Mouse (Mus musculus) kidney, embryonic 16.5 days (tissue): ENCODE results near the gene Frs3. TPM values are rescaled to one million over a fixed set of nuclear protein-coding genes. Genes with fewer than 3 reads are reported as not detected.

Experiments
- ATAC-seq: fragments of 200-750 bp; cut with Nextera tagmentation; 2 replicates; pipeline ENCODE4 v1.8.0; 2017; ENCODE audit warnings: moderate TSS enrichment; ENCODE audit not compliant: low FRiP score, low TSS enrichment
- H3K27ac ChIP-seq: fragments of 300-500 bp; sonication (generic); 2 replicates; pipeline ENCODE4 v1.5.1; 2014; ENCODE audit warnings: low read length
- H3K27me3 ChIP-seq: fragments of 300-500 bp; sonication (generic); 2 replicates; pipeline ENCODE4 v1.6.1; 2014; ENCODE audit warnings: low read length, control low read depth, mixed read lengths; ENCODE audit not compliant: insufficient read depth
- H3K36me3 ChIP-seq: fragments of 300-500 bp; sonication (generic); 2 replicates; pipeline ENCODE4 v1.6.1; 2014; ENCODE audit warnings: low read length, control low read depth, mixed read lengths; ENCODE audit not compliant: insufficient read depth
- H3K4me1 ChIP-seq: fragments of 300-500 bp; sonication (generic); 2 replicates; pipeline ENCODE4 v1.6.1; 2014; ENCODE audit warnings: low read length, control low read depth, mixed read lengths; ENCODE audit not compliant: insufficient read depth
- H3K4me2 ChIP-seq: fragments of 300-500 bp; sonication (generic); replicated peaks from 2 replicates; pipeline ENCODE4 v1.6.1; 2014; ENCODE audit warnings: low read depth, low read length
- H3K4me3 ChIP-seq: fragments of 300-500 bp; sonication (generic); 2 replicates; pipeline ENCODE4 v1.5.1; 2014; ENCODE audit warnings: mild to moderate bottlenecking, low read length
- H3K9ac ChIP-seq: fragments of 300-500 bp; sonication (generic); replicated peaks from 2 replicates; pipeline ENCODE4 v1.6.1; 2014; ENCODE audit warnings: low read length
- H3K9me3 ChIP-seq: fragments of 300-500 bp; sonication (generic); 2 replicates; pipeline ENCODE4 v1.6.1; 2016; ENCODE audit warnings: low read length, control low read depth
- WGBS: fragments of 180-500 bp; shearing (Covaris S2); extraction: QIAGEN DNeasy Blood & Tissue Kit; methylation state at CpG from one replicate; pipeline ENCODE4 v1.1.7; 2014; 5-methylcytosine and 5-hydroxymethylcytosine counted together
- polyA plus RNA-seq: library from polyadenylated mRNA; unstranded; fragments of >200 nt; fragmentation: Nextera tagmentation; extraction: Ambion mirVana; gene quantifications from 2 replicates; pipeline ENCODE4 v1.2.1, GENCODE M21; 2015

The Frs3 gene
- polyA plus RNA-seq, 1 experiment from 2014 or later: 6.6 TPM

- peak overlapping the region; percentile 72 for H3K27ac ChIP-seq
- ATAC-seq: peak; percentile 92
- H3K9ac ChIP-seq: peak overlapping the region; percentile 83
- H3K4me3 ChIP-seq: peak overlapping the region; percentile 75
- under 1% methylated on average over 69 of the region's 70 CpGs for WGBS
- no peaks in the 10 kb centered on the region for H3K9me3 ChIP-seq
- H3K4me1 ChIP-seq: peaks cover 15% of the 10 kb centered on the region
- H3K27me3 ChIP-seq: no peaks in the 10 kb centered on the region
- H3K4me2 ChIP-seq: peak overlapping the region; percentile 83
- H3K36me3 ChIP-seq: peaks cover 26% of the 10 kb centered on the region
Observed at GRCm38 (mm10) chr17:47687409-47688343, 1.2 kb upstream of the Frs3 start.

GRCm38 (mm10) chr17:47688344-47688607 is 554 bp upstream of the Frs3 start, which contains the start of gene Tomm6:
Gene Tomm6, minus strand, starts transcription at chr17:47688386.
- no peaks in the 10 kb centered on the region for H3K9me3 ChIP-seq
- peaks cover 21% of the 10 kb centered on the region; the same call in 1 of the 2 replicates for H3K36me3 ChIP-seq
- H3K27ac ChIP-seq: peak within 1 kb of the TSS; percentile 72
- peak within 1 kb of the TSS; percentile 83 for H3K9ac ChIP-seq
- no peaks in the 10 kb centered on the region for H3K27me3 ChIP-seq
- peaks cover 15% of the 10 kb centered on the region for H3K4me1 ChIP-seq
- peak within 1 kb of the TSS; percentile 75 for H3K4me3 ChIP-seq
- WGBS: 0% methylated on average over 9 of the region's 9 CpGs
- H3K4me2 ChIP-seq: peak within 1 kb of the TSS; percentile 83
- no peak for ATAC-seq

GRCm38 (mm10) chr17:47689894-47690293 is 1.1 kb downstream of the Frs3 start:
- no peak for ATAC-seq
- Histone ChIP-seq H3K9me3 (no peaks in the 10 kb centered on the region), H3K4me2 (peak overlapping the region; percentile 83; the same call in 1 of the 2 replicates), H3K27me3 (no peaks in the 10 kb centered on the region), H3K4me1 (peaks cover 26% of the 10 kb centered on the region), H3K9ac (no peak overlapping the region), H3K27ac (no peak overlapping the region), H3K4me3 (peak overlapping the region; percentile 75), H3K36me3 (peaks cover 11% of the 10 kb centered on the region; the same call in 1 of the 2 replicates)
- WGBS: 82% methylated on average over 8 of the region's 8 CpGs

- H3K4me1 ChIP-seq: peaks cover 30% of the 10 kb centered on the region
- H3K9me3 ChIP-seq: no peaks in the 10 kb centered on the region
- no peak overlapping the region for H3K27ac ChIP-seq
- no peaks in the 10 kb centered on the region for H3K36me3 ChIP-seq
- no peak overlapping the region for H3K4me2 ChIP-seq
- H3K9ac ChIP-seq: no peak overlapping the region
- ATAC-seq: no peak
- no peak overlapping the region for H3K4me3 ChIP-seq
- H3K27me3 ChIP-seq: no peaks in the 10 kb centered on the region; the same call in 1 of the 2 replicates
- 94% methylated on average over 3 of the region's 3 CpGs for WGBS
Observed at GRCm38 (mm10) chr17:47691650-47692049, 2.8 kb downstream of the Frs3 start.

GRCm38 (mm10) chr17:47693671-47694441 is 5.0 kb downstream of the Frs3 start:
- H3K27ac ChIP-seq: peak overlapping the region; percentile 74; the same call in 1 of the 2 replicates
- no peaks in the 10 kb centered on the region for H3K36me3 ChIP-seq
- peak overlapping the region; percentile 83 for H3K4me2 ChIP-seq
- WGBS: 31% methylated on average over 13 of the region's 13 CpGs
- H3K9me3 ChIP-seq: no peaks in the 10 kb centered on the region
- peak overlapping the region; percentile 85 for H3K9ac ChIP-seq
- H3K4me1 ChIP-seq: peaks cover 24% of the 10 kb centered on the region
- H3K27me3 ChIP-seq: no peaks in the 10 kb centered on the region; the same call in 1 of the 2 replicates
- H3K4me3 ChIP-seq: peak overlapping the region; percentile 74
- ATAC-seq: no peak

- H3K9ac ChIP-seq: peak within 1 kb of the TSS; percentile 85
- 0% methylated on average over 3 of the region's 3 CpGs for WGBS
- H3K27ac ChIP-seq: peak within 1 kb of the TSS; percentile 74
- peak within 1 kb of the TSS; percentile 74 for H3K4me3 ChIP-seq
- H3K27me3 ChIP-seq: no peaks in the 10 kb centered on the region; the same call in 1 of the 2 replicates
- H3K4me2 ChIP-seq: peak within 1 kb of the TSS; percentile 83
- H3K36me3 ChIP-seq: no peaks in the 10 kb centered on the region
- H3K4me1 ChIP-seq: peaks cover 22% of the 10 kb centered on the region
- no peaks in the 10 kb centered on the region for H3K9me3 ChIP-seq
- no peak for ATAC-seq
Observed at GRCm38 (mm10) chr17:47694442-47694502, 5.4 kb downstream of the Frs3 start, which contains the start of gene Gm21981. Gene Gm21981, minus strand, starts transcription at chr17:47694455.

GRCm38 (mm10) chr17:47694503-47695336 is 5.9 kb downstream of the Frs3 start, which contains the start of gene Prickle4:
Gene Prickle4, minus strand, starts transcription at chr17:47694736.
- no peaks in the 10 kb centered on the region for H3K9me3 ChIP-seq
- H3K4me2 ChIP-seq: peak within 1 kb of the TSS; percentile 83
- under 1% methylated on average over 68 of the region's 82 CpGs for WGBS
- peak within 1 kb of the TSS; percentile 85 for H3K9ac ChIP-seq
- peak; percentile 95 for ATAC-seq
- H3K4me1 ChIP-seq: peaks cover 18% of the 10 kb centered on the region
- H3K36me3 ChIP-seq: no peaks in the 10 kb centered on the region
- peak within 1 kb of the TSS; percentile 74 for H3K27ac ChIP-seq
- peak within 1 kb of the TSS; percentile 74 for H3K4me3 ChIP-seq
- H3K27me3 ChIP-seq: no peaks in the 10 kb centered on the region; the same call in 1 of the 2 replicates

DNA sequence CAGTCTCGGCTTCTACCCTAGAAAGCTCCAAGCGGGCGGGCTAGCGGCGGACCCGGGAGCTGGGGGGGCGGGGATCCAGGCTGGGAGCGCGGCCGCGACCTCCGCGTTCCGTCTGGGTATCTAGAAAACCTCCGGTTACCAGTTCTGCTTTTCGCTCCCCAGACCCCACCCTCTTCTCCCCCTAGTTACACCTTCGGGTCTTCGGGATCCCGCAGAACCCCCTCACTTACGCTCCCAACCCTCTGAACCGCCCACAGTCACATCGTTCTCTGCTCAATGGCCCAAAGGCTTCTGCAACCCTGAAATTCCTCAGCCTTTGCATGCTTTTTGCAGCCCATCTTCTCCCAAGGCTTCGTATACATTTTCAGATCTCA is 6.5 kb downstream of the Frs3 start:
- peak overlapping the region; percentile 83 for H3K4me2 ChIP-seq
- WGBS: 0% methylated on average over 21 of the region's 23 CpGs
- H3K4me1 ChIP-seq: peaks cover 16% of the 10 kb centered on the region
- H3K9ac ChIP-seq: peak overlapping the region; percentile 85
- H3K27ac ChIP-seq: peak overlapping the region; percentile 74; the same call in 1 of the 2 replicates
- H3K4me3 ChIP-seq: peak overlapping the region; percentile 74
- H3K27me3 ChIP-seq: no peaks in the 10 kb centered on the region; the same call in 1 of the 2 replicates
- H3K9me3 ChIP-seq: no peaks in the 10 kb centered on the region
- peaks cover 3% of the 10 kb centered on the region; the same call in 1 of the 2 replicates for H3K36me3 ChIP-seq
- no peak for ATAC-seq

DNA sequence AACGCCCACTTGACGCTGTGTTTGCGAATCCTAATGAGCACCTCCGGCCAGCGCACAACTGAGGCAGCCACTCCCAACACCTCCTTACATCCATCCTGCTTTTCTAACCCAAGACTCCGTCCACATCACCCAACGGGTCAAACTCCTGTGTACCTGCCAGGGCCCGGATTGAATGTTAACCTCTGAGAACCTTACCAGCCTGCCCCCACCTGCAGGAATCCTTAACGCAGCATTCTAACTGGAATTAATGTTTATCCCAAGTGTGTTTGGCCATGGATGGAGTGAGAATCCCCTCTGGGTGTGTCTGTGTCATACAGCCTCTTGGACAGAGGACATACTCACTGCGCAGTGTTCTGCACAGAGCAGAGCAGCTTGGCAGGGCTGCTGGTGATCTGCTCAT is 9.3 kb downstream of the Frs3 start:
- Histone ChIP-seq H3K36me3 (peaks cover 16% of the 10 kb centered on the region), H3K4me1 (peaks cover 20% of the 10 kb centered on the region), H3K9ac (no peak overlapping the region), H3K4me2 (no peak overlapping the region), H3K27me3 (peaks cover 2% of the 10 kb centered on the region; the same call in 1 of the 2 replicates), H3K4me3 (no peak overlapping the region), H3K9me3 (no peaks in the 10 kb centered on the region), H3K27ac (peak overlapping the region; percentile 40; the same call in 1 of the 2 replicates)
- WGBS: 78% methylated on average over 10 of the region's 10 CpGs
- ATAC-seq: no peak
